Mouse (Mus musculus): ENCODE data around the gene Mcm10. TPM values are rescaled to one million over a fixed set of nuclear protein-coding genes. Genes with fewer than 3 reads are reported as not detected.

Mcm10 gene
- total RNA-seq, 1 experiment = 127 TPM

- in situ Hi-C loops (cut with MboI; ENCODE audit: low sequenced_read_pairs in 2 of 2, unreplicated experiment in 2 of 2) = no loop called here
- Histone ChIP-seq H3K27ac (ENCODE audit: insufficient read depth, low read depth, low read length, poor library complexity, severe bottlenecking) (no peak overlapping the region), H3K4me1 (ENCODE audit: control insufficient read depth in 2 of 2, insufficient read depth in 2 of 2, low read length in 2 of 2, poor library complexity in 1 of 2) (peaks cover 9 to 11% of the 10 kb centered on the region in 2 experiments; a peak in 3 of 4 replicates), H3K4me3 (ENCODE audit: insufficient read depth in 1 of 2, low read depth in 1 of 2, low read length in 2 of 2, poor library complexity in 1 of 2, severe bottlenecking in 1 of 2) (no peak overlapping the region), H3K9me3 (ENCODE audit: control insufficient read depth, insufficient read depth, low read depth, low read length) (no peaks in the 10 kb centered on the region), H3K36me3 (ENCODE audit: control insufficient read depth, insufficient read depth, low read length, poor library complexity, severe bottlenecking) (peaks cover 3% of the 10 kb centered on the region; the same call in 1 of the 2 replicates), H3K9ac (ENCODE audit: insufficient read depth, low read depth, low read length, poor library complexity, severe bottlenecking) (no peak overlapping the region)
- DNase-seq (ENCODE audit: low read depth, low spot score) = no peak
- TF ChIP-seq ZC3H11A (IDR thresholded peaks at IDR 0.05; ENCODE audit: borderline replicate concordance, low read depth, low read length) = no peak
Measured at GRCm38 (mm10) chr2:5031215-5031614, 18.6 kb upstream of the Mcm10 start.

- TF ChIP-seq ZNF384 (IDR thresholded peaks at IDR 0.05; ENCODE audit: low read depth, low read length) (no peak), MAFK (IDR thresholded peaks at IDR 0.05; ENCODE audit: insufficient read depth, low read depth, low read length) (no peak), HCFC1 (IDR thresholded peaks at IDR 0.05; ENCODE audit: borderline replicate concordance, insufficient read depth, low read length) (no peak), ZC3H11A (IDR thresholded peaks at IDR 0.05; ENCODE audit: borderline replicate concordance, low read depth, low read length) (no peak), CHD2 (IDR thresholded peaks at IDR 0.05; ENCODE audit: low read depth, low read length) (no peak)
- H3K27ac ChIP-seq (ENCODE audit: insufficient read depth, low read depth, low read length, poor library complexity, severe bottlenecking) = no peak overlapping the region
- no peak for DNase-seq (ENCODE audit: low read depth, low spot score)
- H3K4me3 ChIP-seq (ENCODE audit: insufficient read depth in 1 of 2, low read depth in 1 of 2, low read length in 2 of 2, poor library complexity in 1 of 2, severe bottlenecking in 1 of 2) = no peak overlapping the region
- H3K4me1 ChIP-seq (ENCODE audit: control insufficient read depth in 2 of 2, insufficient read depth in 2 of 2, low read length in 2 of 2, poor library complexity in 1 of 2) = peaks cover 9 to 11% of the 10 kb centered on the region in 2 experiments; a peak in 3 of 4 replicates
- in situ Hi-C loops (cut with MboI; ENCODE audit: low sequenced_read_pairs in 2 of 2, unreplicated experiment in 2 of 2) = no loop called here
- peaks cover 3% of the 10 kb centered on the region; the same call in 1 of the 2 replicates for H3K36me3 ChIP-seq (ENCODE audit: control insufficient read depth, insufficient read depth, low read length, poor library complexity, severe bottlenecking)
- no peak overlapping the region for H3K9ac ChIP-seq (ENCODE audit: insufficient read depth, low read depth, low read length, poor library complexity, severe bottlenecking)
- H3K9me3 ChIP-seq (ENCODE audit: control insufficient read depth, insufficient read depth, low read depth, low read length) = no peaks in the 10 kb centered on the region
Measured at GRCm38 (mm10) chr2:5029808-5030207, 17.2 kb upstream of the Mcm10 start.

GRCm38 (mm10) chr2:5028047-5028446 lies 15.5 kb upstream of the Mcm10 start:
- peaks cover 3% of the 10 kb centered on the region; the same call in 1 of the 2 replicates for H3K36me3 ChIP-seq (ENCODE audit: control insufficient read depth, insufficient read depth, low read length, poor library complexity, severe bottlenecking)
- no peak overlapping the region for H3K27ac ChIP-seq (ENCODE audit: insufficient read depth, low read depth, low read length, poor library complexity, severe bottlenecking)
- no peaks in the 10 kb centered on the region for H3K9me3 ChIP-seq (ENCODE audit: control insufficient read depth, insufficient read depth, low read depth, low read length)
- peaks cover 4 to 5% of the 10 kb centered on the region in 2 experiments; a peak in 2 of 4 replicates for H3K4me1 ChIP-seq (ENCODE audit: control insufficient read depth in 2 of 2, insufficient read depth in 2 of 2, low read length in 2 of 2, poor library complexity in 1 of 2)
- H3K9ac ChIP-seq (ENCODE audit: insufficient read depth, low read depth, low read length, poor library complexity, severe bottlenecking) = no peak overlapping the region
- TF ChIP-seq CHD2 (IDR thresholded peaks at IDR 0.05; ENCODE audit: low read depth, low read length) = no peak
- no peak for TF ChIP-seq MAFK (IDR thresholded peaks at IDR 0.05; ENCODE audit: insufficient read depth, low read depth, low read length)
- TF ChIP-seq ZC3H11A (IDR thresholded peaks at IDR 0.05; ENCODE audit: borderline replicate concordance, low read depth, low read length) = no peak
- TF ChIP-seq HCFC1 (IDR thresholded peaks at IDR 0.05; ENCODE audit: borderline replicate concordance, insufficient read depth, low read length) = no peak
- TF ChIP-seq ZNF384 (IDR thresholded peaks at IDR 0.05; ENCODE audit: low read depth, low read length) = no peak
- in situ Hi-C loops (cut with MboI; ENCODE audit: low sequenced_read_pairs in 2 of 2, unreplicated experiment in 2 of 2) = no loop called here
- H3K4me3 ChIP-seq (ENCODE audit: insufficient read depth in 1 of 2, low read depth in 1 of 2, low read length in 2 of 2, poor library complexity in 1 of 2, severe bottlenecking in 1 of 2) = no peak overlapping the region
- DNase-seq (ENCODE audit: low read depth, low spot score) = no peak

- in situ Hi-C loops (cut with MboI; ENCODE audit: low sequenced_read_pairs in 2 of 2, unreplicated experiment in 2 of 2) = no loop called here
- TF ChIP-seq ZC3H11A (IDR thresholded peaks at IDR 0.05; ENCODE audit: borderline replicate concordance, low read depth, low read length) (no peak), CHD2 (IDR thresholded peaks at IDR 0.05; ENCODE audit: low read depth, low read length) (no peak)
- no peak for DNase-seq (ENCODE audit: low read depth, low spot score)
Measured at GRCm38 (mm10) chr2:5027057-5027456, 14.5 kb upstream of the Mcm10 start.

GRCm38 (mm10) chr2:5025162-5025733 lies 12.7 kb upstream of the Mcm10 start:
- H3K4me1 ChIP-seq (ENCODE audit: control insufficient read depth in 2 of 2, insufficient read depth in 2 of 2, low read length in 2 of 2, poor library complexity in 1 of 2) = no peaks in the 10 kb centered on the region; a peak in 1 of 4 replicates
- no peak for DNase-seq (ENCODE audit: low read depth, low spot score)
- no peaks in the 10 kb centered on the region for H3K9me3 ChIP-seq (ENCODE audit: control insufficient read depth, insufficient read depth, low read depth, low read length)
- in situ Hi-C loops (cut with MboI; ENCODE audit: low sequenced_read_pairs in 2 of 2, unreplicated experiment in 2 of 2) = no loop called here
- no peak overlapping the region for H3K9ac ChIP-seq (ENCODE audit: insufficient read depth, low read depth, low read length, poor library complexity, severe bottlenecking)
- H3K27ac ChIP-seq (ENCODE audit: insufficient read depth, low read depth, low read length, poor library complexity, severe bottlenecking) = peak overlapping the region; percentile 60; the same call in 1 of the 2 replicates
- H3K4me3 ChIP-seq (ENCODE audit: insufficient read depth in 1 of 2, low read depth in 1 of 2, low read length in 2 of 2, poor library complexity in 1 of 2, severe bottlenecking in 1 of 2) = no peak overlapping the region
- peak; percentile 26; the same call in 1 of the 2 replicates for TF ChIP-seq ZC3H11A (IDR thresholded peaks at IDR 0.05; ENCODE audit: borderline replicate concordance, low read depth, low read length)
- TF ChIP-seq MAFK (IDR thresholded peaks at IDR 0.05; ENCODE audit: insufficient read depth, low read depth, low read length) = no peak
- 0 out of 2 replicates have a peak, but pooled peaks have one; percentile 15 for TF ChIP-seq ZNF384 (IDR thresholded peaks at IDR 0.05; ENCODE audit: low read depth, low read length)
- peaks cover 5% of the 10 kb centered on the region; the same call in 1 of the 2 replicates for H3K36me3 ChIP-seq (ENCODE audit: control insufficient read depth, insufficient read depth, low read length, poor library complexity, severe bottlenecking)

More at GRCm38 (mm10) chr2:5027057-5027456, 14.5 kb upstream of the Mcm10 start:
- Histone ChIP-seq H3K27ac (ENCODE audit: insufficient read depth, low read depth, low read length, poor library complexity, severe bottlenecking) (no peak overlapping the region), H3K4me3 (ENCODE audit: insufficient read depth in 1 of 2, low read depth in 1 of 2, low read length in 2 of 2, poor library complexity in 1 of 2, severe bottlenecking in 1 of 2) (no peak overlapping the region), H3K36me3 (ENCODE audit: control insufficient read depth, insufficient read depth, low read length, poor library complexity, severe bottlenecking) (peaks cover 5% of the 10 kb centered on the region; the same call in 1 of the 2 replicates), H3K9me3 (ENCODE audit: control insufficient read depth, insufficient read depth, low read depth, low read length) (no peaks in the 10 kb centered on the region), H3K9ac (ENCODE audit: insufficient read depth, low read depth, low read length, poor library complexity, severe bottlenecking) (no peak overlapping the region), H3K4me1 (ENCODE audit: control insufficient read depth in 2 of 2, insufficient read depth in 2 of 2, low read length in 2 of 2, poor library complexity in 1 of 2) (no peaks in the 10 kb centered on the region; a peak in 1 of 4 replicates)

Data from ES-E14 (cell line).